Mouse (Mus musculus) c-Kit-positive CD71-positive TER-119-positive erythroid progenitor cells, embryonic 14.5 days (primary cell): ENCODE results near the gene S100a5.

Source experiments
- DNase-seq: peaks from one replicate; pipeline ENCODE4 v3.0.0-alpha.2; 2013; ENCODE audit warnings: low spot score

The S100a5 gene

DNA sequence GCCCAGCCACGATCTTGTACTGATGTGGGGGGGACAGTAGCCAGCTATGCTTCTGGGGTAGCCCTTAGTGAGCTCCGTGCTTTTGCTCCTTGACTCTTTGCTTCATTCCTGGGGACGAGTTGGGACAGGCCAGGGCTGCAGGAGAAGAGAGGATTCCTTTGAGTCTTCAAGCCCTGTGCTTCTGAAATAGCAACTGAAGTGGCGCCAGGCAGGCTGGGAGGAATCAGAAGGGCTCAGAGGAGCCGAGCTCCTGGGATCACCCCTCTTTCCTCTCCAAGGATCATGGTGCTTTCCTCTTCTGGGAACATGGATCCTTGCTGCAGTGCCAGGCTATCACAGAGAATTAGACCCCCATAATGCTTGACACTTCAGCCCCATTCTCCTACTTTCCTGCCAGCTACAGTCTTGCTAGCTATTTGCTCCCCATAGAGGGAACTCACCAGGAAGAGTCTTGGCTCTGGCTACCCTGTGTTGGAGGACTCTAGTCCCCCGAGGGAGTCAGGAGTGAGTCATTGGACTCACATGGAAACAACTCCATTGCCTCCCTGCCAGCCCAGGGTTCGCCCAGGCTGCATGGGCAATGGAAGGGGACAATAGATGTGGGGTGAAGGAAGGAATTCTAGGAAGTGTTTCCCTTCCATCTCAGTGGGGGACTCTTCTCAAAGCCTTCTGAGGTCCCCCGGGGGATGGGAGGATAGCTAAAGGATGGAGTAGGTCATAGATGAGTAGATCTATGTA lies 7.7 kb upstream of the S100a5 start:
- DNase-seq: no peak

DNA sequence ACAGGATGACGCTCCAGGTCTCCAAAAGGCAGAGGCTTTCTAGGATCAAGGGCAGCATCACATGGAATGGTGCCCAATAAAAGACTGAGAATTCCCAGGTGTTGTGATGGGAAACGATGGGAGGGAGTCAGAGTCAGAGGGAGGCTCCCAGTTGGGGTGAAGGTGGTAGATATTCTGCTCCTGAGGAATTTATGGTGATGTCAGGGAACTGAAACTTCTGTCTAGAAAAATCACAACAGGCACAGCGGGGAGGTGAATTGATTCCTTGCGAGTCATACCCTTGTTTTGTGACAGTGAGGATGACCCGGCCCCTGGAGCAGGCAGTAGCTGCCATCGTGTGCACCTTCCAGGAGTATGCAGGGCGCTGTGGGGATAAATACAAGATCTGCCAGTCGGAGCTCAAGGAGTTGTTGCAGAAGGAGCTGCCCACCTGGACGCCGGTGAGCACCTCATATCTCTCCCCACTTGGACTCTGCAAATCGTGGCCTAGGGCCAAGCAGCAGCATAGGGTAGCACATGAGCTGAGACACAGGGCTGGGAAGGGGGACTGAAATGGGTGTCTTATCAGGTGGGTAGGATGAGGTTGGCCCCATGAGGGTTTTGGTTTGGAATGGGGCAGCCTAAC lies 6.7 kb upstream of the S100a5 start, which contains the start of gene Gm42674:
TSS of gene Gm42674 (plus strand) at position 419 of the 625 bp plus-strand sequence.
- no peak for DNase-seq

DNA sequence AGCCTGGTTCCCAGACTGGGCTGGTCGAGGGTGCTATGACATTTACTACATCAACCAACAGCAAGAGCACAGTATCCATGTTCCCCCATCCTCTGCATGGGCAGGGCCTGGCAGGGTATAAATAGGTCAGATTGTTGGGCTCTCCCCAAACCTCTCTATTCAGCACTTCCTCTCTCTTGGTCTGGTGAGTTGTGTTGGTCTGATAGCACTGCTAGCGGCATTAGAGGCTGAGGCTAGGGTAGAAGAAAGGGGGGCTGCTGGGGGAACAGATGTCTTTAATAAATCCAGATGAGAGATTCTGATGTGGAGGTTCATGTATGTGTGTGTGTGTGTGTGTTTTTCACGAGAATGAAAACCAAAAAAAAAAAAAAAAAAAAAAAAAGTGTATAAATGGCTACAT lies 4.7 kb upstream of the S100a5 start, which contains the start of gene S100a4:
TSS of gene S100a4 (plus strand) at position 149 of the 400 bp plus-strand sequence.
- DNase-seq: no peak

DNA sequence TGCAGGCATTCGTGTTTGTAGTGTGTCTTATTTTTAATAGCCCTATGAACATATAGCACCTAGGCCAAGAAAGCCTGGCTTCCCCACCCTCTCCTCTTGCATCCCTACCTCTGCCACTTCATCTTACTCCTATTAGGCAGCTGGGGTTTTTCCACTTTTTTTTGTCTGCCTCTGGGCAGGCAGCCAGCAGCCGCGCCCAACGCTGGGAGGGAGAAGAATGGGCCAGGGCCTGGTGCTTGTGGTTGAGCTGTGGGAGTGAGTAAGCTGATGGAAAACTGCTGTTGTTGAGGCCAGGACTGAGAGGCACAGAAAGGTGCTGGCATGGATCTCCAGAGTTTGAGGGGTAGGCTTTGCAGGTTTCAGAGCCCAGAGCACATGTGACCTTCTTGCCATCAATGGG lies 3.9 kb upstream of the S100a5 start:
- DNase-seq: no peak

DNA sequence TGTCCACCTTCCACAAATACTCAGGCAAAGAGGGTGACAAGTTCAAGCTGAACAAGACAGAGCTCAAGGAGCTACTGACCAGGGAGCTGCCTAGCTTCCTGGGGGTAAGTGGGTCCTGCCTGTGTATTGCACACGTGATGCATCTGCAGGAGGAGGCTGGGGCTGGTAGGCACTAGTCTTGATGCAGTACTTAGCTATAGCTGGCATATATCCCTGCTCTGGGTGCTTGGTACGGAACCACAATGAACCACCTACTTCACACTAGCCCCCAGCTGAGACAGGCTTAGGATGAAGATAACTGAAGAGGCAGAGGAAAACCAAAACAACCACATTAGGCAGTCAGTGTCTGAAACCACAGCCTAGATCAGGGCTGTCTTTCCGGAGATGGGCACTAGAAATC lies 3.3 kb upstream of the S100a5 start:
- DNase-seq: no peak

DNA sequence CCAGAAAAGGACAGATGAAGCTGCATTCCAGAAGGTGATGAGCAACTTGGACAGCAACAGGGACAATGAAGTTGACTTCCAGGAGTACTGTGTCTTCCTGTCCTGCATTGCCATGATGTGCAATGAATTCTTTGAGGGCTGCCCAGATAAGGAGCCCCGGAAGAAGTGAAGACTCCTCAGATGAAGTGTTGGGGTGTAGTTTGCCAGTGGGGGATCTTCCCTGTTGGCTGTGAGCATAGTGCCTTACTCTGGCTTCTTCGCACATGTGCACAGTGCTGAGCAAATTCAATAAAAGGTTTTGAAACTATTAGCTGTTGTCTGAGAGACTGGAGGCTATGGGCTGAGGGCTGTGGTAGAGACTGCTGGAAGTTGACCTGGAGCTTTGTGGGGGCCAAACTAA lies 2.6 kb upstream of the S100a5 start:
- DNase-seq: no peak

DNA sequence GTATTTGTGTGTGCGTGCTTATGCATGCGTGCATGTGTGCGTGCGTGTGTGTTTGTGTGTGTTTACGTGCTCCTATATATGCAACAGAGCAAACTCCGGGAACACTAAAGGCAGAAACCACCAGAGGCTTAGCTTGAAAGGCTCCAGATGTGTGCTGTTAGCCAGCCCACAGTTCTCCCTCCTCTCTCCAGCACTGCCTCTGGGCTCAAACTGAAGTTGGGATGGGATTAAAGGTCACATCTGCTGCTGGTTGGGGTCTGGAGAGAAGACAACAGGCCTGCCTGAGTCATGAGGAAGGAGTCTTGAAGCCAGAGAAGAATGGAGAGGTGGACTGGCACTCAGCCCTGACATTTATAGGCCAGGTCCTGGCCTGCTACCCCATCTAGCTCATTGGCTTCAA lies 2.1 kb upstream of the S100a5 start:
- DNase-seq: no peak

DNA sequence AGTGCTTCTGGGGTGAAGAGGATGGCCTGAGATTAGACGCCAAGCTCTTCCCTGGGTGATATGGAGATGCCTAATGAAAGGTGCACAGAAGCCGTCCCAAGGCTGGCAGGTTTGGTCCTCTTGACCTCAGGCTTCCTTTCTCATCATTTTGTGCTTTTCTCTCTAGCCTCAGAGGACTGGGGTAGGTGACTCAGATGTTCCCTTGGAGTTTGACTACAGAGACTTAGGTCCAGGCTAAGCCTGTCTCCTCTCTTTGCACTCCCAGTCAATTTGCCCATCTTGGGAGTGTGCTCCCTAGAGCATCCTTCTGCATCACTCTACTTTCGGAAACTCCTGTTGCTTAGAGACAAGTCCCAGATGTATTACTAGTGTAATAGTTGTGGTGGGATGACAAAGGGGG lies 962 bp upstream of the S100a5 start:
- DNase-seq: no peak

DNA sequence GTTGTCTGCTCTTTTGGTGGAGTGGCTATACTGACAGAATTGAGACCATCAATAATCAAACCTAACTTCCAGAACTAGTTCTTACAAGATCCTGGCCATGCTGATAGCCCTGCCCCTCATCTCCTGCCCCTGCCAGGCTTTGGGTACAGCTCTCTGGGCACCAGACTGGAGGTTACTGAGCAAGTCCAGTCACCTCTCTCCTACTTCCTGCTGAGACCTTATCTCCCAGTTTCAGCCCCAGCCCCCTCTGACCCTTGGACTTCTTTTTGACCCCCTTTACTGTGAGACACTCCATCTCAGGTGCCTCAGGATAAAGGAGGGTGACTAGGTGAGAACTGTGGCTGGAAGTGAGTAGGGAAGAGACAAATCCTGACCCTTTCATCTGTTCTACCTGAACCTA lies 779 bp downstream of the S100a5 start:
- DNase-seq: no peak

DNA sequence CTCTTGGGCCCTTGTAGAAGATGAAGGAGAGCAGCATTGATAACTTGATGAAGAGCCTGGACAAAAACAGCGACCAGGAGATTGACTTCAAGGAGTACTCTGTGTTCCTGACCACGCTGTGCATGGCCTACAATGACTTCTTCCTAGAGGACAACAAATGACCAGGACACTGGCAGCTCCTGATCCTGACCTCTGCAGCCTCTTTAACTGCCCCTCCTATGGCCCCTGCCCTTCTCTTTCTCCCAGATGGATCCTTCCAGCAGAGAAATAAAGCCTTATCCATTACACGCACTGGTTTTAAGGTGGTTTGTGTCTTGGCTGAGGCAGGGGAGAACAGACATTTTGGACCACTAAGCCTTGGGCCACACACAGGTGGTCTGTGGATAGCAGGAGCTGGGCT lies 3.2 kb downstream of the S100a5 start:
- DNase-seq: no peak

DNA sequence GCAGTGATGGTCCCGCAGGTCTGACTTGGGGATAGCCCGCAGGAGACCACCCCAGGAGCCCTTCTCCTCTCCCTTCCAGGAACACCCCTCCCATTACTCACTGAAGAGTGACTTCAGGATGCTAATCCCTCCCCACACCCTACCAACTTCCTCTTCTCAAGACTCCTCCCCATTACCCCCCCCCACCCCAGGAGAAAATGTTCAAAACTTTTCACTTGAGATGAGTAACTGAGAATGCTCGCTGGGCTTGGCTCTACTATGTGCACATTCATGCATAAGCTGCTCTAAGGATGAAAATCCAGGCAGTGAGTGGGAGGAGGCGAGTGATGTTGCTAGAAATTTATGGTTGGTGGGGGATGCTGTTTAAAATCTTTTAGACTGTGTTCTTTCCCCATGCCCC lies 3.7 kb downstream of the S100a5 start:
- no peak for DNase-seq

DNA sequence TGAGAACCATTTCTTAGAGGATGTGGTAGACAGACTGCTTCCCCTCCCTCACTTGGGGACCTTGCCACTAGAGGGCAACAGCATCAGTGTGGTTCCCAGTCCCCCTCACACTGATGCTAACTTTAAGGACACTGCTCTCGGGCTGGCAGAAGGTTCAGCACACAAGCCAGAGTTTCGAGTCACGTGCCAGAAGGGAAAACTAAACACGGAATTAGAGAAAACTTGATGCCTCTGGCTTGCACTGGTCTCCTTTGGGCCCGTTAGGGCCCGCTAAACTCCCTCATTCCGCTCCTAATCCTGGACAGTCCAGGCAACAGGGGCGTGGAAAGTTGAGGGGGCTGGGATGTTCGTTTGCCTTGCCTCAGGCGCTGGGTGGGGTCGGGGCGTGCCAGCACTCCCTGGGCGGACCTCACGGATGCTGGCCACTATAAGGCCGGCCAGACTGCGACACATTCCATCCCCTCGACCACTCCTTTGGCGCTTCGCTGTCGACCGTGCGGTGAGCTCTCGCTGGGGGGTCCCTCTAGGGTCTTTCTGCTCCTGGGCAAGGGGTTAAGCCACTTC lies 4.5 kb downstream of the S100a5 start, which contains the start of gene S100a6:
TSS of gene S100a6 (plus strand) at position 155 of the 564 bp plus-strand sequence.
- DNase-seq: no peak

DNA sequence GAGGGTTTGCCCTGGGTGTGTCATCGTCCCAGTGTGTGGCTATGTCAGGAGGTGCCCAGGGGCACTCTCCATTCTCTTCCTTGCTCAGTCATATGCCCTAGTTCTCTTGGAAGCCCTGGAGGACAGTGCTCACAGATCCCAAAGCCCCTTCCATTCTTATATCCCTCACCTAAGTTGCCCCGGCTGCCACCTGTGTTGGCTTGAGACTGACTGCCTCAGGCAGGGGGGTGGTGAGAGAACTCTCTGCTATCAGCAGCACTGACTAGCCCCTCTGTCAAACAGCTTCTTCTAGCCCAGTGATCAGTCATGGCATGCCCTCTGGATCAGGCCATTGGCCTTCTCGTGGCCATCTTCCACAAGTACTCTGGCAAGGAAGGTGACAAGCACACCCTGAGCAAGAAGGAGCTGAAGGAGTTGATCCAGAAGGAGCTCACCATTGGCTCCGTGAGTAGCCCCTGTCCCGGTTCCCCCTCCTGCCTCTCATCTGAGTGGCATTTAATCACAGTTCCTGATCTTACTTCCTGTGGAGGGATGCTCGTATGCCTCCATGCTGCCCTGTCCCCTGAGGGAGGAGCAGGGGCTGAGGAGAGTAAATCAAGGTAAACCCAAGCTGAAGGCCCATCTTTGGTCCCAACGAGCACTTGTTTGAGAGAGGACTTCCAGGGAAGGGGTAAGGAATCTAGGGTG lies 5.3 kb downstream of the S100a5 start:
- no peak for DNase-seq

DNA sequence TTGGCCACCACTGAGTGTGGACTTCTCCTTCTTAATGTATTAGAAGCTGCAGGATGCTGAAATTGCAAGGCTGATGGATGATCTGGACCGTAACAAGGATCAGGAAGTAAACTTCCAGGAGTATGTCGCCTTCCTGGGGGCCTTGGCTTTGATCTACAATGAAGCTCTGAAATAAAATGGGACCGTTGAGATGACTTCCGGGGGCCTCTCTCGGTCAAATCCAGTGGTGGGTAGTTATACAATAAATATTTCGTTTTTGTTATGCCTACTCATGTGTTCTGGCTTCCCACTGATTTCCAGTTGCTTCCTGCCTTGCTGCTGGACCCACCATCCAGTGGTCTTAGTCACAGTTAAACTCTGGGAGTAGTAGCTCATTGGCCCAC lies 5.8 kb downstream of the S100a5 start:
- DNase-seq: no peak

DNA sequence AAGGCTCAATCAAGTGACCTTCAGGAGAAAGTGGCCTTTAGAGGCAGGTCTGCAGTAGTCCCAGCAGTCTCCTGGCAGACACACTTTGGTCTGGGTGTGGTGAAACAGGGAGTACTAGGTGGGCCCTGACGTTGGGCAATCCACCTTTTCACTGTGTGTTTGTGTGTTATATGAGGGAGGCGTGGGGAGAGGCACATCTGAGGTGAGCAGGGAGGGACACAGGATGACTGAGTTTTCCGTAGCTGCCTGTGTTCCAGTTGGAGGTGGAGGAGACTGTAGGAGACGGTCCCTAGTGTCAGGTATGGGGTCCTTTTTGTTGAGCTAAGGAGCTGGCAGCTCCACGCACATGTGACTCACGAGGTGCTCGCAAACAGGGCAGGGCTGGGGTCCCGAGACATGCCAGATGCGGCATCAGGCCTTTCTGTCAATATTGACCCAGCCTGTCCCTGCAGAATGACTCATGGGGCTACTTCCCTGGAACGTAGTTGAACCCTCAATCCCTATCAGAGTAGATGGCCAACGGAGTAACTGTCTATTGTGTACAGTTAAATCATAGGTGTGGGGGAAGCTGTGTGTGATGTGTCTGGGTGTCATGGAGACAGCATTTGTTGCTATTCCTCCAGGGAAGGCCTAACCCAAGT lies 6.4 kb downstream of the S100a5 start:
- no peak for DNase-seq

DNA sequence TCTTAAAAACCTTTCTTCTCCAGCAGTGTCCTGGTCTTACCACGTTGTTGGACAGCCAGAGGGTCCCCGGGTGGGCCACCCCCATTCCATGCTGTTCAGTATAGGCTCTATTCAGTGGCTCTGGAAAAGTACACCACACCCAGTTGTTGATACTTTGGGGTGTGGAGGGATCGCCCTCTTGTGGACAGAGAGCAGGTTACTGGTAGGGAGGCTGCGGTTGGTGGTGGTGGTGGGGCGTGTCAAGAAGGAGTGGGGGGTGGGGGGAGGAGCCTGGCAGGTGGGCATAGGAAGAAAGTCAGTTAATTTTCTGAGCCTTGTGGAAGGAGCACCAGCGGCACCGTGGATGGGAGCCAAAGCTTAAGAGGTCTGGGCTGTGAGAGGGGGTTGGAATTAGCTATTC lies 7.1 kb downstream of the S100a5 start:
- peak; percentile 23 for DNase-seq

DNA sequence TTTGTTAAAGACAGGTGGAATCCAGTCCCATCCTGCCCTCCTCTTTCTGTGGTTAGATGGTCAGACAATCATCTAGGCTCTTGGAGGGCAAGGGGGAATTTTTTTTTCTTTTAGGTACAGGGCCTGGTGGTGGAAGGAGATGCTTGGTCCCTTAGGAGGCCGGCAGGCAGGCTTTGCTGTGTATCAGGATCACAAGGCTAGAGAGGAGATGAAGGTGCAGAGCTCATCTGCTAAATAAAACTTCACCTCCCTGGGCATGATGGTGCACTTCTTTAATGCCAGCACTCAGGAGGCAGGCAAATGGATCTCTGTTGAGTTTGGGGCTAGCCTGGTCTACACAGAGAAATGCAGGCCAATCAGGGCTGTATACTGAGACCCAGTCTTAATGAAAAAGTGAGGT lies 7.6 kb downstream of the S100a5 start:
- DNase-seq: no peak

DNA sequence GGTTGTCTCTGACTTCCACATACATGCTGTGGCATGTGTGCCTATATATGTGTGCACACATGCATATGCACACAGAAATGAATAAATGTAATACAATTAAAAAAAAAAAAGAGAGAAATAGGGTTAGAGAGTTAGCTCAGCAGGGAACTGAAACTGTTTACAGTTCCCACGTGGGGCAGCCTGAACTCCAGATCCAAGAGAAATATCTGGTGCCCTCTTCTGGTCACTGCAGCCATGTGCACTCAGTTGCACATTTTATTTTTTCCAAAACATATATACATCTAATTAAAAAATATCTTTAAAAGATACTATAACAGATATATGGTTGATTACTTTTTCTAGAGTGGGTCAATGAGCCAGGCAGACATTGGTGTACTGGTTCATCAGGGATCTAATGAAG lies 9.3 kb downstream of the S100a5 start:
- DNase-seq: no peak

DNA sequence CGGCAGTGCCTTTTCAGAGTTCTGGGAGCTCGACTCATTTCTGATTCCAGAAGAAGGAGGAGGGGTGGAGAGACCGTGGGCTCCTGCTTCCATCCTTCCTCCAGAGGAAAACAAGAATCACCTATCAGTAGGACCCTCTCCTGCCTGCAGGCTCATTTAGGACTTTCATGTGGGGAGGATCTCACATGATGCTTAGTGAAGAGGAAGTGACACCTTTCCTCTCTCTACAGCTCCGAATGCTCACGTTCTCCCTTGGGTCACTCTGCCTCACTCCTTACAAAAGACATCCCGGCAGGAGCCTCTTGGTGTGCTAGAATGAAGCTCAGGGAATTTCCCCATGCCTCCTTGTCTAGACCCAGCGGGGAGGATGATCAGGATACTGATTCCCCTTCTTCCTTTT lies 13.2 kb downstream of the S100a5 start:
- no peak for DNase-seq

DNA sequence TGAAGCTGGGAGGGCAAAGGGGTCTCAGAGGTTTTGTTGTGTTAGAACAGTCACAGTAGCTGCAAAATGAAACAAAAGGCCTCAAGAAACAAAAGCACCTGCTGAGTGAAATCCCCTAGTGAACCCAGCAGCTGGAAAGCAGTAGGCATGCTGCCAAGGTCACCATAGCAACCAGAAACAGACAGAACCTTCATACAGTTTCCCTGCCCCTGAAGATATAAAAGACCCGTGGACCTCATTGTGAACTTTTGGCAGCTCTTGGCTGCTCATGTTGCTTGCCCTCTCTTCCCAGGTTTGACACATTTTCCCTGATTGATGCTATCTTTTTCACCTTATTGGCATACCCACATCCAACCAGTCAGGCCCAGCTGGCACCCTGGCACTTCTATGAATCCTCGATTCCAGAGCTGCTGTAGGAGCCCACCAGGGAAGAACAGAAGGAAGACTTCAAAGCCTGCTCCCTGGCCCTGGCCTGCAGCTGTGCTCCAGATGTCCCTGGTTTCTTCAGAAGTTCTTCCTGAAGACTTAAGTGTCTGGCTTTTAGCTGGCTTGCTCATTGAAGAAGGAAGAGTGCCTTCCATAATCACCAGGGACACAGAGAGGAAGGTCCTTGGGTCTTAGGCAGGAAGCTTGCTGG lies 15.2 kb downstream of the S100a5 start:
- no peak for DNase-seq

DNA sequence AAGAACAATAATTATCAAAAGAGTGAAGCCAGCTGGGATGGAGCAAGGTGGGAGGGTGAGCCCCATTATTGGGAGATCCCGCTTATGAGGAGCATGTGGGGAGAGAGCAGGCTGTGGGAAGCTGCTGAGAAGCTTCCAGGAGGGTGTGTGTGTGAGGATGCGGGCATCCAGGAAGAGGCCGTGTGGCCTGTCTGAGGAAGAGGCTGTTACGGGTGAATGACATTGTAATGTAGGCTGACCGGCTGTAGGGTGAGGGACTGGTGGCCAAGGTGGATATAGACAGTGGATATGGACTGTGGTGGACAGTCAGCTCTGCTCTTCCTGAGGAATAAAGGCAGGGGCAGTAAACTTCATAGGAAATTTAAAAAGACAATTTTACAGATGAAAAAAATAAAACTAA lies 17.2 kb downstream of the S100a5 start:
- no peak for DNase-seq
